Mouse (Mus musculus): ENCODE data around the gene Itm2b.

Gene Itm2b

DNA sequence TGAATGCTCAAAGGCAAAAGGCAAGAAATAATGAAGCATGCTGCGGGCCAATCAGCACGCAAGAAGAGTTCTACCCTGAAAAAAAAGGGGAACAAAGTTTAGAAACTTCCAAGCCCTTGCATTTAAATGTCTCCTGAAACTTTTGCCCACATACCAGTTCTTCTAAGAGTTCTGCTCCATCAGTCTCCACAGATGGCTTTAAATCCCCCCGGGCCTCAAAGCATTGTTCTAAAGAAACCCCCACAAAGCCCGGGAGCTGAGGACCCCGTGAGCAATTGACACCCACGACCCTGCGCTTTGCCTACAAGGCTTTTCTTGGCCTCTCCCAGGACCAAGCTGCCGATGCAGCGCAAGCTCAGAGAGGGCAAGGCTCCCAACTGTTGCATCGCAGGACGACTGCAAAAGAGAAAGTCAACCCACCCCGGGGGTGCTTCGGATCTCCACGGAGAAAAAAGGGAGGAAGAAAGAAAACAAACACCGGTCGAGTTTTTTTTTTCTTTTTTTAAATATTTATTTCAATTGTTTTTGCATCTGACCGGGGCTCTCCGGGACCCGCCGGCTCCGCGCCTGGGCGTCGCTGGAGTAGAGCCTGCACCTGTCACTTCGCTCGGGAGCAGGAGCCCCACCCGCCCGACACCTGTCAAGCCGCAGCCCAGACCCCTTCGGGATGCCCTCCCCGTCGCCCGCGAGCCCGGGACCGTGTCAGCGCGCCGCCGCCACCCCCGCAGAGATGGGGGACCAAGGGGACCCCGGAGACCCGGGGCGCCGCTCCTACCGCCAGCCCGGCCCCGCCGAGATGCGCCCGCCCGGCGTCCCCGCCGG lies 60.2 kb downstream of the Itm2b start:
- DNase-seq (ENCODE audit: low read depth in 1 of 2, low spot score in 2 of 2), result peak; percentile 13 to 47

DNA sequence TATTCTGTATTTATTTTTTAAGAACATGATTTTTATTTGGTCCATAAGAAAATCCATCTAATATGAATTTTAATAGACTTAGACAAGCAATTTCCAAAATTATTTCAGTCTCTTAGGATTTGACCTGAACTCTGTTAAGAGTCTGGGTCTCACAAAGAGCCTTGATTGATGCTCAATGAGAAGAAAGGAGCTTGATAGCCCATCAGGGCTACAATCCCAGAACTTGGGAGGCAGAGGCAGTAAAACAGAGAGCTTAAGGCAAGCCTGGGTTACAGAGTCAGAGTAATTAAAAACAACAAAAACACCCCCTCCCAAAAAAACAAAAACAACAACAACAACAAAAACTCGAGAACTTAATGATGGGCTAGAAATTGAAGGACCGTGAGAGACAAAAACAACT lies 61.1 kb downstream of the Itm2b start:
- no peak for DNase-seq (ENCODE audit: low read depth in 1 of 2, low spot score in 2 of 2)

DNA sequence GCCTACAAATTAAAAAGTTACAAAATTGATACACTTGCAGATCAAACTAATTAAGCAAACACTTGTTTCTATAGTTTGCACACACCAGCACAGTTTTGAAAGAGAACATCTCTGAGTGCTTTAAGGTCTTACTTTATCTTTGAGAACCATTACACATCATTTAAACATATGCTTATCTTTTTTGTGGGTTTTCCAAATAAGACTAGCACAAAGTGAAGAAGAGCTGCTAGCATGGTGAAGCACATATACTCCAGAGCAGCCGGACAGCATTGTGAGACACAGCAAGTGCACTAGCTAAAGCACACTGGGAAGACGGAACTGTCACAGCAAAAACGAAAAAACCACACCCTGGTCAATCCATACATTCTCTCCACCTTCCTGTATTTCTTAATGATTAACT lies 62.9 kb downstream of the Itm2b start:
- no peak for DNase-seq (ENCODE audit: low read depth in 1 of 2, low spot score in 2 of 2)

DNA sequence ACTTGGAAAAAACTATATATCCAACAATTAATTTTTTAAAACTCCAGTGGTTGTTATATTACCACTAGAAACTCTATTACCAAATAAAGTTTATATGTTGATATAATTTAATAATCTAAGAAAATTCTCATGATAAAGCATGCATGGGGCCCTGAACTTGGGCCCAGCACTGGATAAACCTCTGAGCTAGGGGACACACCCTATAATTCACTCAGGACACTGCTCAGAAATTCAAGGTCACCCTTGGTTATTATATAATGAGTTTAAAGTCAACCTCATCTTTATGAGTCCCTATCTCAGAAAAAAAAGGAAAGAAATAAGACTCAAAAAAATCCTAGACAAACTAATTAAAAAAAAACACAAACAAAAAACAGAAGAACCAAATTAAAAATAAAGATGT lies 68.2 kb downstream of the Itm2b start:
- no peak for DNase-seq (ENCODE audit: low read depth in 1 of 2, low spot score in 2 of 2)

DNA sequence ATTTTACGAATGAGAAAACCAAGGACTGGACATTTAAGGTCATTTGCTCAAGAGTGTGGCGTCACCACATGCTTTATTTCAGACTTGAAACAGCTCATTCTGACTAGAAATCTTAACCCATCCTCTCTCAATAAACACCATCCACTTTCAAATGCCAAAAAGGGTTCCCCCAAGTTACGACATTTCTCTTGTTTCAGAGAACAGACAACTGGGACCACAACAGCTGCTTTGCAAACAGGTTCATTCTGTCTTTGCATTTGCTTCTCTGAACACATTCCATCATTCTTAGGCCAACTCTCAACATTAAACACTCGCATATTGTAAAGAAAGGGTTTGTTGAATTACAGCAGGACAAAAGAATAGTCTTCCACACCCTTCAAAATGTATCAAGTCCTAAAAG lies 71.2 kb downstream of the Itm2b start:
- no peak for DNase-seq (ENCODE audit: low read depth in 1 of 2, low spot score in 2 of 2)

DNA sequence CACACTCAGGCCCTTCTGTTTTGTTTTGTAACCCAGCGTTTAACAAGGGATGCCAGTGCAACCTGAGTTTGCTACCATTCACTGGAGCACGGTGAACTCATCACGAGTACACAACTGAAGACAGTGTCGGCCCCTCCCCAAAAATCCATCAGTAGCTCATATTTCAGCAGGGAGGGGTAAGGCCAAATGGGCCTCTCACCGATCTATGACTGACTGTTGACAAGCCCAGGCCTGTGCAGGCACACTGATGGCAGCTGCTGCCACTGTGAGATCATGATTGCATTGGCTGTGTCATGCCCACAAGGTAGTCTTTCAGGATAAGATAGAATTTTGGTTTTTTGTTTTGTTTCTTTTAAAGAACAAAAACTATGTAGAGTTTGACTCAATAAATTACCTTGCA lies 71.7 kb downstream of the Itm2b start:
- DNase-seq (ENCODE audit: low read depth in 1 of 2, low spot score in 2 of 2), result no peak

DNA sequence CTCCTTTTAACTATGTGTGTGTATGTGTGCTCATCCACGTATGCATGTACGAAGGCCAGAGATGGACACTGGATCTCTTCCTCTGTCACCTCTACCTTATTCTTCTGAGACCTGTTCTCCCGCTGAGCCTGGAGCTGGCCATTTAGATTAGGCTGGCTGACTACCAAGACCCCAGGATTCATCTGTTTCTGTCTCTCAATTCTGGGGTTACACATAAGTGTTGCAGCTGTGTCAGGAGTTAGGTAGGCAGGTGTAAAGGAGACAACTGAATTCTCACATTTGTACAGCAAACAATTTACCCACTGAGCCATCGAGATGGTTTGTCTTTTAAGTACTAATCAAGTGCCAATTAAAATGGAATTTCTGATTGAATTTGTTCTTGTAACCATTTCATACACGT lies 72.2 kb downstream of the Itm2b start:
- DNase-seq (ENCODE audit: low read depth in 1 of 2, low spot score in 2 of 2), result no peak

Measured in monocyte, adult 2 months (primary cell).